Mouse (Mus musculus): Measurements from ENCODE around the gene 5730522E02Rik.

Gene 5730522E02Rik

GRCm38 (mm10) chr11:25684731-25685130, 525.8 kb downstream of the 5730522E02Rik start:
- DNase-seq (ENCODE audit: low spot score in 2 of 2): no peak

- no peak for DNase-seq (ENCODE audit: low spot score in 2 of 2)
Observed at GRCm38 (mm10) chr11:25679856-25680255, 530.7 kb downstream of the 5730522E02Rik start.

GRCm38 (mm10) chr11:25674194-25674593, 536.4 kb downstream of the 5730522E02Rik start:
- no peak for DNase-seq (ENCODE audit: low spot score in 2 of 2)

- no peak for DNase-seq (ENCODE audit: low spot score in 2 of 2)
Observed at GRCm38 (mm10) chr11:25670018-25670417, 540.5 kb downstream of the 5730522E02Rik start.

GRCm38 (mm10) chr11:25664562-25665104, 545.9 kb downstream of the 5730522E02Rik start:
- DNase-seq (ENCODE audit: low spot score in 2 of 2): no peak

GRCm38 (mm10) chr11:25646282-25646681, 564.3 kb downstream of the 5730522E02Rik start:
- DNase-seq (ENCODE audit: low spot score in 2 of 2): peak in 1 of 2 experiments; percentile 14

- DNase-seq (ENCODE audit: low spot score in 2 of 2): peak in 1 of 2 experiments; percentile 38
Observed at GRCm38 (mm10) chr11:25644767-25645622, 565.6 kb downstream of the 5730522E02Rik start.

- no peak for DNase-seq (ENCODE audit: low spot score in 2 of 2)
Observed at GRCm38 (mm10) chr11:25606886-25607285, 603.7 kb downstream of the 5730522E02Rik start.

GRCm38 (mm10) chr11:25600030-25600429, 610.5 kb downstream of the 5730522E02Rik start:
- no peak for DNase-seq (ENCODE audit: low spot score in 2 of 2)

GRCm38 (mm10) chr11:25595303-25595702, 615.3 kb downstream of the 5730522E02Rik start:
- no peak for DNase-seq (ENCODE audit: low spot score in 2 of 2)

- no peak for DNase-seq (ENCODE audit: low spot score in 2 of 2)
Observed at GRCm38 (mm10) chr11:25594780-25595179, 615.8 kb downstream of the 5730522E02Rik start.

- no peak for DNase-seq (ENCODE audit: low spot score in 2 of 2)
Observed at GRCm38 (mm10) chr11:25592268-25592667, 618.3 kb downstream of the 5730522E02Rik start.

- DNase-seq (ENCODE audit: low spot score in 2 of 2): no peak
Observed at GRCm38 (mm10) chr11:25590215-25590614, 620.3 kb downstream of the 5730522E02Rik start.

GRCm38 (mm10) chr11:25589509-25589908, 621.1 kb downstream of the 5730522E02Rik start:
- no peak for DNase-seq (ENCODE audit: low spot score in 2 of 2)

GRCm38 (mm10) chr11:25574129-25574465, 636.5 kb downstream of the 5730522E02Rik start:
- DNase-seq (ENCODE audit: low spot score in 2 of 2): peak in 1 of 2 experiments; percentile 6

GRCm38 (mm10) chr11:25573408-25574128, 637.0 kb downstream of the 5730522E02Rik start:
- DNase-seq (ENCODE audit: low spot score in 2 of 2): no peak

GRCm38 (mm10) chr11:25571396-25571795, 639.2 kb downstream of the 5730522E02Rik start:
- DNase-seq (ENCODE audit: low spot score in 2 of 2): no peak
